In genomic region chr1:165691516-165691915, GRCm38 (mm10) we compare ENCODE assay signal across 9 mouse cellular contexts. TPM values are rescaled to one million over a fixed set of nuclear protein-coding genes. Genes with fewer than 3 reads are reported as not detected.
DNase-seq lines count a peak whose midpoint lies in the region; ATAC-seq and TF ChIP-seq lines count a peak whose summit lies in the region.
"Had no signal": no experiment of that assay in that cellular context is flagged by ENCODE, and none has a peak within 500 bp of the region (broad histone marks: within the 10 kb centered on the region; RNA-seq: fewer than 3 reads in every experiment).

No protein-coding gene starts in this region.

- H3K9me3 ChIP-seq in hindbrain, postnatal 0 days (ENCODE audit: low read length), result no peaks in the 10 kb centered on the region
- no peaks in the 10 kb centered on the region for H3K9me3 ChIP-seq in lung, embryonic 14.5 days (ENCODE audit: low read depth, low read length)
- no peaks in the 10 kb centered on the region for H3K9me3 ChIP-seq in stomach, postnatal 0 days (ENCODE audit: control insufficient read depth, low read length)
- H3K9me3 ChIP-seq in forebrain, embryonic 10.5 days, result no peaks in the 10 kb centered on the region
- H3K9me3 ChIP-seq: embryonic facial prominence, embryonic 12.5 days had no signal

- TF ChIP-seq EP300 in stomach, postnatal 0 days (optimal IDR thresholded peaks at IDR 0.05), result no peak

- H3K9ac ChIP-seq in hindbrain, postnatal 0 days (replicated peaks; ENCODE audit: low read length), result no peak overlapping the region
- no peak overlapping the region for H3K9ac ChIP-seq in lung, embryonic 14.5 days
- no peak overlapping the region for H3K9ac ChIP-seq in stomach, postnatal 0 days (ENCODE audit: low read length)
- H3K9ac ChIP-seq: embryonic facial prominence, embryonic 12.5 days had no signal

- H3K4me3 ChIP-seq in hindbrain, postnatal 0 days (ENCODE audit: low read length), result no peak overlapping the region
- H3K4me3 ChIP-seq in lung, embryonic 14.5 days (ENCODE audit: low read depth, low read length), result no peak overlapping the region
- no peak overlapping the region for H3K4me3 ChIP-seq in stomach, postnatal 0 days (ENCODE audit: low read depth, low read length)
- no peak overlapping the region for H3K4me3 ChIP-seq in forebrain, embryonic 10.5 days
- H3K4me3 ChIP-seq: embryonic facial prominence, embryonic 12.5 days had no signal

- peak; percentile 29; the same call in 1 of the 2 replicates for ATAC-seq in hindbrain, postnatal 0 days
- peak; percentile 12; the same call in 1 of the 2 replicates for ATAC-seq in lung, embryonic 14.5 days (ENCODE audit: insufficient read depth)
- no peak; the same call in 1 of the 2 replicates for ATAC-seq in stomach, postnatal 0 days (ENCODE audit: low FRiP score, low TSS enrichment)

- no peaks in the 10 kb centered on the region for H3K27me3 ChIP-seq in hindbrain, postnatal 0 days (ENCODE audit: insufficient read depth, low read length)
- no peaks in the 10 kb centered on the region for H3K27me3 ChIP-seq in lung, embryonic 14.5 days (ENCODE audit: insufficient read depth, low read length)
- no peaks in the 10 kb centered on the region for H3K27me3 ChIP-seq in stomach, postnatal 0 days (ENCODE audit: control insufficient read depth, insufficient read depth, low read length)
- H3K27me3 ChIP-seq in forebrain, embryonic 10.5 days (ENCODE audit: poor library complexity, severe bottlenecking), result no peaks in the 10 kb centered on the region
- H3K27me3 ChIP-seq: embryonic facial prominence, embryonic 12.5 days had no signal

- H3K4me1 ChIP-seq in hindbrain, postnatal 0 days (ENCODE audit: insufficient read depth, low read length), result no peaks in the 10 kb centered on the region
- peaks cover 31% of the 10 kb centered on the region for H3K4me1 ChIP-seq in lung, embryonic 14.5 days (ENCODE audit: insufficient read depth)
- H3K4me1 ChIP-seq in stomach, postnatal 0 days (replicated peaks; ENCODE audit: control insufficient read depth, insufficient read depth), result peaks cover 2% of the 10 kb centered on the region; the same call in 1 of the 2 replicates
- H3K4me1 ChIP-seq in forebrain, embryonic 10.5 days, result peaks cover 20% of the 10 kb centered on the region

- no peak for TF ChIP-seq CTCF in hindbrain, postnatal 0 days (IDR thresholded peaks at IDR 0.05; ENCODE audit: low read depth)
- TF ChIP-seq CTCF in lung, embryonic 14.5 days (IDR thresholded peaks at IDR 0.05; ENCODE audit: low read depth), result peak; percentile 37
- 0 out of 2 replicates have a peak, but pooled peaks have one; percentile 13 for TF ChIP-seq CTCF in stomach, postnatal 0 days (IDR thresholded peaks at IDR 0.05; ENCODE audit: low read depth)

- H3K4me2 ChIP-seq in hindbrain, postnatal 0 days (ENCODE audit: low read depth, low read length), result no peak overlapping the region
- no peak overlapping the region for H3K4me2 ChIP-seq in lung, embryonic 14.5 days
- no peak overlapping the region for H3K4me2 ChIP-seq in stomach, postnatal 0 days (replicated peaks; ENCODE audit: low read depth)
- H3K4me2 ChIP-seq: embryonic facial prominence, embryonic 12.5 days had no signal

- no peaks in the 10 kb centered on the region for H3K36me3 ChIP-seq in hindbrain, postnatal 0 days (ENCODE audit: insufficient read depth, low read length)
- H3K36me3 ChIP-seq in lung, embryonic 14.5 days (ENCODE audit: insufficient read depth), result no peaks in the 10 kb centered on the region
- H3K36me3 ChIP-seq in stomach, postnatal 0 days (ENCODE audit: control insufficient read depth, insufficient read depth, low read length), result no peaks in the 10 kb centered on the region
- H3K36me3 ChIP-seq in forebrain, embryonic 10.5 days (replicated peaks), result no peaks in the 10 kb centered on the region
- H3K36me3 ChIP-seq: embryonic facial prominence, embryonic 12.5 days had no signal

- DNase-seq in adrenal gland, adult (ENCODE audit: inconsistent age in 2 of 2, low spot score in 1 of 2), result peak; percentile 57 to 69
- no peak for DNase-seq in adrenal gland, adult 18-20 months (ENCODE audit: low spot score in 2 of 2)
- peak; percentile 47 for DNase-seq in adrenal gland, postnatal 10 days
- DNase-seq in hindbrain, postnatal 0 days (ENCODE audit: low spot score), result no peak
- peak; percentile 55 for DNase-seq in lung, embryonic 14.5 days
- DNase-seq in stomach, postnatal 0 days (ENCODE audit: low spot score), result no peak
- DNase-seq in forebrain, embryonic 10.5 days (ENCODE audit: extremely low spot score, low spot score), result no peak
- DNase-seq in right cerebral cortex, postnatal 14 days, result no peak

- H3K27ac ChIP-seq in hindbrain, postnatal 0 days, result no peak overlapping the region
- no peak overlapping the region for H3K27ac ChIP-seq in lung, embryonic 14.5 days (ENCODE audit: low read depth)
- no peak overlapping the region; the same call in 1 of the 2 replicates for H3K27ac ChIP-seq in stomach, postnatal 0 days (replicated peaks)
- H3K27ac ChIP-seq in forebrain, embryonic 10.5 days, result no peak overlapping the region
- H3K27ac ChIP-seq: embryonic facial prominence, embryonic 12.5 days had no signal

- WGBS in hindbrain, postnatal 0 days, result 35% methylated on average over 3 of the region's 3 CpGs
- 26% methylated on average over 3 of the region's 3 CpGs for WGBS in lung, embryonic 14.5 days
- 23% methylated on average over 3 of the region's 3 CpGs for WGBS in stomach, postnatal 0 days
- WGBS in forebrain, embryonic 10.5 days, result 30% methylated on average over 3 of the region's 3 CpGs

RNA-seq across cellular contexts. Expression of gene Rcsd1, which starts 18.0 kb away (rescaled TPM):
- total RNA-seq in adrenal gland, adult 18-20 months (2021), result 10 to 100 TPM; 13.5 to 15.2 TPM
- 10 to 100 TPM; 27.8 to 32.6 TPM for total RNA-seq in adrenal gland, postnatal 10 days (2021)
- 6.0 and 9.0 TPM in 2 replicates for total RNA-seq in hindbrain, postnatal 0 days (2014; rRNA removed)
- polyA plus RNA-seq in hindbrain, postnatal 0 days (2015; fragmentation: Nextera tagmentation; extraction: Ambion mirVana), result 8.5 and 9.2 TPM in 2 replicates
- polyA plus RNA-seq in lung, embryonic 14.5 days (2014; fragmentation: Nextera tagmentation; extraction: Ambion mirVana), result 22.9 and 25.2 TPM in 2 replicates
- 16.1 TPM in 2 replicates for polyA plus RNA-seq in stomach, postnatal 0 days (2015; fragmentation: Nextera tagmentation; extraction: Ambion mirVana)
- 8.3 and 8.4 TPM in 2 replicates for polyA plus RNA-seq in forebrain, embryonic 10.5 days (2016; fragmentation: Nextera tagmentation; extraction: Ambion mirVana)

RNA-seq across cellular contexts. Expression of gene Mpzl1, which starts 57.2 kb away (rescaled TPM):
- total RNA-seq in adrenal gland, adult 18-20 months (2021), result 10 to 100 TPM; 11.0 to 12.7 TPM
- 10 to 100 TPM; 46.1 to 56.6 TPM for total RNA-seq in adrenal gland, postnatal 10 days (2021)
- total RNA-seq in hindbrain, postnatal 0 days (2014; rRNA removed), result 30.2 and 42.8 TPM in 2 replicates
- polyA plus RNA-seq in hindbrain, postnatal 0 days (2015; fragmentation: Nextera tagmentation; extraction: Ambion mirVana), result 140 and 145 TPM in 2 replicates
- polyA plus RNA-seq in lung, embryonic 14.5 days (2014; fragmentation: Nextera tagmentation; extraction: Ambion mirVana), result 208 and 220 TPM in 2 replicates
- polyA plus RNA-seq in stomach, postnatal 0 days (2015; fragmentation: Nextera tagmentation; extraction: Ambion mirVana), result 71.4 and 76.4 TPM in 2 replicates
- 119 and 122 TPM in 2 replicates for polyA plus RNA-seq in forebrain, embryonic 10.5 days (2016; fragmentation: Nextera tagmentation; extraction: Ambion mirVana)

Comparison
In these comparisons a context has a peak if more than half of its experiments do, and no peak if none do; other contexts are left out.
1. DNase-seq: peak in adrenal gland, adult (2 of 2), adrenal gland, postnatal 10 days (single experiment) and lung, embryonic 14.5 days (single experiment); none in adrenal gland, adult 18-20 months (0 of 2), hindbrain, postnatal 0 days (single experiment), stomach, postnatal 0 days (single experiment), forebrain, embryonic 10.5 days (single experiment) and right cerebral cortex, postnatal 14 days (single experiment).